Mouse (Mus musculus) layer of hippocampus, postnatal 14 days (tissue): ENCODE data around the gene Psmf1. TPM values are rescaled to one million over a fixed set of nuclear protein-coding genes. Genes with fewer than 3 reads are reported as not detected.

Experiments
- DNase-seq, 2 experiments: peaks; one replicate each; pipeline ENCODE4 v3.0.0; 2021 to 2022; ENCODE audit warnings: low spot score in 2 of 2, mixed read lengths in 1 of 2
- total RNA-seq, 2 experiments: library from RNA; stranded (reverse); gene quantifications; 2 replicates each; pipeline ENCODE4 v1.2.3; 2021

The Psmf1 gene
- total RNA-seq, 2 experiments from 2014 or later: 38.2 to 38.5 TPM

GRCm38 (mm10) chr2:151738460-151738859 is 5.5 kb downstream of the Psmf1 start:
- DNase-seq: no peak

GRCm38 (mm10) chr2:151735422-151735821 is 8.6 kb downstream of the Psmf1 start:
- DNase-seq: no peak

- no peak for DNase-seq
These were observed 10.7 kb downstream of the Psmf1 start for GRCm38 (mm10) chr2:151733151-151733865.

- no peak for DNase-seq
These were observed 19.9 kb downstream of the Psmf1 start for GRCm38 (mm10) chr2:151724094-151724493.

- DNase-seq: no peak
These were observed 27.5 kb downstream of the Psmf1 start for GRCm38 (mm10) chr2:151716318-151717055.

- no peak for DNase-seq
These were observed 28.5 kb downstream of the Psmf1 start for GRCm38 (mm10) chr2:151715526-151715925.

- DNase-seq: no peak
These were observed 31.3 kb downstream of the Psmf1 start for GRCm38 (mm10) chr2:151712647-151713046.

GRCm38 (mm10) chr2:151702851-151703190 is 41.2 kb downstream of the Psmf1 start:
- peak in 1 of 2 experiments; percentile 29 for DNase-seq

- DNase-seq: peak; percentile 41 to 48
These were observed 41.7 kb downstream of the Psmf1 start for GRCm38 (mm10) chr2:151702146-151702850.

GRCm38 (mm10) chr2:151701231-151702145 is 42.5 kb downstream of the Psmf1 start, which contains the start of gene Tmem74b:
Tmem74b (plus strand) TSS chr2:151702008.
- peak in 1 of 2 experiments; percentile 18 for DNase-seq

- DNase-seq: no peak
These were observed 61.0 kb downstream of the Psmf1 start for GRCm38 (mm10) chr2:151682976-151683375.

GRCm38 (mm10) chr2:151682357-151682756 is 61.6 kb downstream of the Psmf1 start:
- DNase-seq: peak in 1 of 2 experiments; percentile 27

- no peak for DNase-seq
These were observed 67.8 kb downstream of the Psmf1 start for GRCm38 (mm10) chr2:151676234-151676633.

- no peak for DNase-seq
These were observed 73.0 kb downstream of the Psmf1 start for GRCm38 (mm10) chr2:151670968-151671329.

GRCm38 (mm10) chr2:151670026-151670967 is 73.7 kb downstream of the Psmf1 start:
- DNase-seq: no peak

GRCm38 (mm10) chr2:151668433-151668832 is 75.6 kb downstream of the Psmf1 start, which contains the start of gene Rad21l:
Rad21l (minus strand) TSS chr2:151668533.
- DNase-seq: no peak
